In the genomic region with DNA sequence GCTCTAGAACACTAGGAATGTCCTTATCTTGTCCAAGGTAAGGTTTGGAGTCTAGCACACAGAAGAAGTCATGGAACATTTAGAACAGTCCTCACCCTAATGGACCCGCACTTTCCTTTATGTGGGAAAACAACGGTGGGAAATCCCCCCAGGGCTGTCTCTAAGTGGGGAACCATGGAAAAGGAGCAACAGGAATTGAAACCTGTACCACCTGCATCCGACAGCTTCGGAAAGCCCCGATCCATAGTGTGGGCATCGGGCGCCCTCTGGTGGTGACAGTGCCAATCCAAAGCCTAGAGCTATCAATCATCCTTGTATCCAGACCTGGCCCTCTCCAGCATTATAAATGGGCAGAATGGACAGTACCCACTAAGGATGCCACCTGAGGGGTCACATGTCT, we compare ENCODE assay signal across 8 mouse cellular contexts.
DNase-seq lines count a peak whose midpoint lies in the region; ATAC-seq and TF ChIP-seq lines count a peak whose summit lies in the region.

No protein-coding gene starts in this region.

- no peaks in the 10 kb centered on the region for H3K9me3 ChIP-seq in heart, embryonic 12.5 days (replicated peaks)
- no peaks in the 10 kb centered on the region for H3K9me3 ChIP-seq in forebrain, postnatal 0 days (ENCODE audit: low read length)

- H3K27me3 ChIP-seq in heart, embryonic 12.5 days (replicated peaks) = peaks cover 10% of the 10 kb centered on the region; the same call in 1 of the 2 replicates
- no peaks in the 10 kb centered on the region; the same call in 1 of the 2 replicates for H3K27me3 ChIP-seq in forebrain, postnatal 0 days (ENCODE audit: insufficient read depth, low read length)

- TF ChIP-seq CTCF in forebrain, postnatal 0 days (IDR thresholded peaks at IDR 0.05; ENCODE audit: low read depth) = peak; percentile 97

- H3K36me3 ChIP-seq in heart, embryonic 12.5 days = no peaks in the 10 kb centered on the region
- no peaks in the 10 kb centered on the region for H3K36me3 ChIP-seq in forebrain, postnatal 0 days (ENCODE audit: insufficient read depth)

- H3K4me2 ChIP-seq in heart, embryonic 12.5 days = no peak overlapping the region
- H3K4me2 ChIP-seq in forebrain, postnatal 0 days (ENCODE audit: low read depth) = no peak overlapping the region

- DNase-seq in heart, adult 18-20 months = peak; percentile 55 to 88
- peak; percentile 73 to 85 for DNase-seq in cerebellum, adult 18-20 months
- peak; percentile 89 for DNase-seq in forebrain, postnatal 0 days
- peak; percentile 73 for DNase-seq in induced T-regulatory cell, adult 2 months (ENCODE audit: low read depth)
- peak; percentile 51 to 67 for DNase-seq in left cerebral cortex, postnatal 36 days (ENCODE audit: low spot score in 2 of 2)
- peak; percentile 18 to 64 for DNase-seq in monocyte, adult 2 months (ENCODE audit: low read depth in 1 of 2, low spot score in 2 of 2)
- DNase-seq in spleen, postnatal 14 days (ENCODE audit: low spot score in 2 of 2) = peak; percentile 59 to 66

- H3K27ac ChIP-seq in heart, embryonic 12.5 days (ENCODE audit: poor library complexity, severe bottlenecking) = no peak overlapping the region
- H3K27ac ChIP-seq in forebrain, postnatal 0 days (ENCODE audit: low read depth, low read length) = no peak overlapping the region

- no peak overlapping the region for H3K4me3 ChIP-seq in heart, embryonic 12.5 days
- H3K4me3 ChIP-seq in forebrain, postnatal 0 days (ENCODE audit: low read depth, low read length) = no peak overlapping the region

- WGBS in heart, embryonic 12.5 days = 7% methylated on average over 7 of the region's 7 CpGs
- 5% methylated on average over 7 of the region's 7 CpGs for WGBS in forebrain, postnatal 0 days

- intact Hi-C loops in left cerebral cortex, postnatal 36 days (cut with DNase I) = loop anchor here (5.0 kb wide), 2 partner anchors 800 to 815 kb away; no protein-coding TSS in a partner anchor

- no peaks in the 10 kb centered on the region for H3K4me1 ChIP-seq in heart, embryonic 12.5 days (replicated peaks)
- H3K4me1 ChIP-seq in forebrain, postnatal 0 days (ENCODE audit: insufficient read depth) = no peaks in the 10 kb centered on the region

- H3K9ac ChIP-seq in heart, embryonic 12.5 days = no peak overlapping the region
- H3K9ac ChIP-seq in forebrain, postnatal 0 days = no peak overlapping the region

- ATAC-seq in heart, embryonic 12.5 days (ENCODE audit: insufficient number of reproducible peaks, low FRiP score) = no peak
- peak; percentile 66 for ATAC-seq in forebrain, postnatal 0 days
